Mouse (Mus musculus) heart, postnatal 25 days (tissue): Measurements from ENCODE around the gene Olfr1414. TPM values are rescaled to one million over a fixed set of nuclear protein-coding genes. Genes with fewer than 3 reads are reported as not detected.
"Not testable (repeated sequence)": the region's sequence is repeated elsewhere in the genome, so short reads cannot be mapped to it uniquely, and the experiment has no call there.

Source experiments
- DNase-seq: peaks from one replicate; pipeline ENCODE4 v3.0.0; 2022; ENCODE audit warnings: low spot score
- intact Hi-C: fragments of 180-260 bp; cut with DNase I; formaldehyde crosslinking; loops from one replicate; pipeline ENCODE4 v1.15.1; 2025
- microRNA-seq: library from miRNA; unstranded; fragments of <30 nt; microRNA quantifications from one replicate; pipeline ENCODE4 v1.2.0, GENCODE M21; 2022
- total RNA-seq, 2 experiments: library from RNA; stranded (reverse); gene quantifications; 2 replicates each; pipeline ENCODE4 v1.2.3; 2021

Gene Olfr1414
- total RNA-seq, result not detected

GRCm38 (mm10) chr1:92518561-92518960 is at the start of gene Olfr1414:
Olfr1414 (minus strand) TSS chr1:92518661.
- intact Hi-C loops, result no loop called here

GRCm38 (mm10) chr1:92545929-92546328 is 27.5 kb upstream of the Olfr1414 start:
- DNase-seq, result no peak
- intact Hi-C loops, result no loop called here

More at GRCm38 (mm10) chr1:92518561-92518960, at the start of gene Olfr1414:
- no peak for DNase-seq

GRCm38 (mm10) chr1:92539071-92539470 is 20.6 kb upstream of the Olfr1414 start:
- intact Hi-C loops, result no loop called here
- DNase-seq, result no peak

DNA sequence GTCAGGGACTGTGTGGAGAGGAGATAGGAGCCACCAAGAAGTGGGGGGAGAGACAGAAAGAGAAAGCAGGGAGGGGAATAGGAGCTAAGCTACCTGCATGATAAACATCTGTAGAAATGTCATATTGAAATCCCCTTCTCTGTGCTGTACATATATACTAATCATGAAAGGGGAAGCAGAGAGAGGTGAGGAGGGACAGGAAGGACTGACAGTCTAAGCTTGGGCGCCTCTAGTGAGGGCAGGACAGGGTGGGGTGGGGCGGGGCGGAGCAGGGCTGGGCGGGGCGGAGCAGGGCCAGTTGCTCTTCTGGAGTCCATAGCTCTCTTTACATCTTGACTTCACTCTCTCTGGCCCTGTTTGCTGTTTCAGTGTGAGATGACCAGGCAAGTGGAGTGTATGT is 18.5 kb upstream of the Olfr1414 start:
- intact Hi-C loops, result no loop called here
- no peak for DNase-seq

DNA sequence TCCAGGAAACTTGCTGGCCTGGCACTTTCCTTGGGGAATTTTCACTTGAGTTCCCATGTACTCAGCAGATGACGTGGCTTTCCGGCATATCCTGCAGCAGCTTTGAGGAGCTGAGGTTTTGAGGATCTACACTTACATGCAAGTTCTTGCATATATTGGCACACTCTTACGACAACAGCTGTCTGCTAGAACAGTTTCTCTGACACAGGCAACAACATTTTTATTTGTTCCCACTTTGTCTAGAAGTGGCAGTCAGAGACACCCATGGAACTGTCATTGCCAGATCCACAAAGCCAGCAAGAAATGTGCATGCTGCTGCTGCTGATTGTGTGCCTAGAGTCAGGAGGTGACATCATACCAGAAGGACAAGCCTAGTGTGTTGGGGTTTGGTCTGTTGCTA is 5.3 kb upstream of the Olfr1414 start:
- intact Hi-C loops, result no loop called here
- no peak for DNase-seq

- no peak for DNase-seq
Observed at GRCm38 (mm10) chr1:92521376-92521775, 2.9 kb upstream of the Olfr1414 start.

DNA sequence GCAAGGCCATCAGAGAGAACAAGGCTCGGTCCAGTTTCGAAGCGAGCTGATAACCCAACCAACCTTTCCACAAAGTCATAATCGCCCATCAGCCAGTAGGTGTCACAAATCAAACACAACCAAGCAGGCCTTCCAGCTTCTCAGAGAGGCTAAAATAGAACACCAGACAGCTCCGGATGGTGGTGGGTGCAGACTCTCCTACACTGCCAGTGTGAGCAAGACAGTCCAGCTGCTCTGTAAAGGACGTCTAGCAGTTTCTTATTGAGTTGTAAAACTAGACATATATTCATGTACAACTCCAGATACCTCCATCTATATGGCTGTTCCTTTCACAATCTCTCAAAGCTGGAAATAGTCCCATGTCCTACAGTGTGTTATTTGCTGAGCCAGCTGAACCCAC is 585 bp upstream of the Olfr1414 start:
- intact Hi-C loops, result no loop called here
- DNase-seq, result no peak

More at GRCm38 (mm10) chr1:92521376-92521775, 2.9 kb upstream of the Olfr1414 start:
- intact Hi-C loops, result loop anchor here (1.0 to 2.0 kb wide), 2 partner anchors 89 to 127 kb away; partner anchors contain the start of gene Otos

- no peak for DNase-seq
- intact Hi-C loops, result no loop called here
Observed at GRCm38 (mm10) chr1:92515390-92515789, 3.1 kb downstream of the Olfr1414 start.

- DNase-seq, intact Hi-C loops: not testable (repeated sequence)
Observed at GRCm38 (mm10) chr1:92511646-92512045, 6.8 kb downstream of the Olfr1414 start.

DNA sequence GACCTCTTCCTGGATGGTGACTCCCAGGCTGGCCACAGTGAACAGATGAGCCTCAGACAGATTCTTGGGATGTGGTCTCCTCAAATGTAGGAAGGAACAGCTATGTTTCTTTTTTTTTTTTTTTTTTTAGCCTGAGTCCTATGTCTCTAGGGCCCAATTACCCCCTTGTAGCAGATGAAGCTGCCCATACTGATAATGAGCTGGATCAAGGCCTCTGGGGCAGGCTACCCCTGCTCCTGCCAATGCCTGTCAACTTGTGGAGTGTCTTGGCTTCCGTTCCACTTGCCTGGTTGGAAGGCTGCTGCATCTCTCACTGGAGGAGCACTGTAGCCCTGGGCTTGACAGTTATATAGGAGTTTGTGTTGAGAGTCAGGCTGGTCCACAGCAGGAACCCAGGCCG is 22.5 kb downstream of the Olfr1414 start, which contains the start of gene Olfr1415:
Olfr1415 (minus strand) TSS at position 101 of the 400 bp plus-strand sequence.
- intact Hi-C loops, result no loop called here
- no peak for DNase-seq

GRCm38 (mm10) chr1:92485013-92485412 is 33.4 kb downstream of the Olfr1414 start, which contains the start of gene Olfr1416:
Olfr1416 (minus strand) TSS chr1:92485113.
- intact Hi-C loops, result no loop called here
- DNase-seq, result no peak

GRCm38 (mm10) chr1:92474066-92474578 is 44.3 kb downstream of the Olfr1414 start:
- intact Hi-C loops, result loop anchor here (5.0 to 10.0 kb wide), 2 partner anchors 168 to 929 kb away; partner anchors contain the start of genes Asb1 and Cops9
- DNase-seq, result no peak

GRCm38 (mm10) chr1:92473165-92474041 is 45.1 kb downstream of the Olfr1414 start, which contains the start of gene Ndufa10:
Ndufa10 (minus strand) TSS chr1:92473860.
- intact Hi-C loops, result loop anchor here (5.0 to 10.0 kb wide), 2 partner anchors 169 to 929 kb away; partner anchors contain the start of genes Asb1 and Cops9
- peak; percentile 83 for DNase-seq

GRCm38 (mm10) chr1:92468891-92469290 is 49.6 kb downstream of the Olfr1414 start:
- no peak for DNase-seq
- intact Hi-C loops, result no loop called here

GRCm38 (mm10) chr1:92458416-92458815 is 60.0 kb downstream of the Olfr1414 start:
- DNase-seq, result no peak
- intact Hi-C loops, result loop anchor here (10.0 kb wide), 2 partner anchors 284 to 334 kb away; no protein-coding TSS in a partner anchor

DNA sequence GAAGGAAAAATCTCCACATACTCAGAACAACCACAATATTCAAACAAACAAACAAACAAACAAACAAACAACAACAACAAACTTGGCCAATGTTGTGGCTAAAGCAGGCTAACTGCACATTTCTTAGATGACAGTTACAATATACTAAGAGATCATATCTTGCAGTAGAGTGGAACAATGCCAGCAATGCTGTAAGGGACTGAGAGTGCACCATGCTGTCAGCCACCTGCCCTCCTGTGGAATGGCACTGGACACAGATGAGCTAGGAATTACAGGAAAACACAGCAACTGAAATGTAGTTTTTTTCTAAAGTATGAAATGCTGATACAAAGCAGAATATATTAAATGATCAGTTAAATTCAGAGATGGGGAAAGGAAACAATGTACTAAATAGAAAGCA is 60.7 kb downstream of the Olfr1414 start:
- intact Hi-C loops, result loop anchor here (10.0 kb wide), 2 partner anchors 283 to 333 kb away; no protein-coding TSS in a partner anchor
- DNase-seq, result no peak

Small RNA genes lying within 50 kb of the gene (microRNA-seq; reads per million reads assigned to microRNA genes)
- gene Mir6900, result 10.8 reads per million, percentile 25 among the genes with 10 or more reads in this experiment

Other genes starting within 250 kb of the Olfr1414 start
- gene Ndufa10, start 44.8 kb downstream of the Olfr1414 start, total RNA-seq, result 1,000 to 10,000 TPM; 1,015 to 1,018 TPM
- not detected for gene Olfr1416, start 33.5 kb downstream of the Olfr1414 start, total RNA-seq
- not detected for gene Olfr1415, start 22.6 kb downstream of the Olfr1414 start, total RNA-seq
- not detected for gene Olfr1413, start 52.7 kb upstream of the Olfr1414 start, total RNA-seq
- gene Olfr1412, start 67.1 kb upstream of the Olfr1414 start, total RNA-seq, result not detected
- not detected for gene Olfr1411, start 75.8 kb upstream of the Olfr1414 start, total RNA-seq
- not detected for gene Olfr1410, start 87.1 kb upstream of the Olfr1414 start, total RNA-seq
- gene Olfr12, start 99.1 kb upstream of the Olfr1414 start, total RNA-seq, result not detected
- 100 to 1,000 TPM; 218 to 222 TPM for gene Cops9, start 123.3 kb upstream of the Olfr1414 start, total RNA-seq
- gene Otos, start 130.2 kb upstream of the Olfr1414 start, total RNA-seq, result not detected